Mouse (Mus musculus) splenic B cell, adult 2 months (primary cell): ENCODE data around the gene Gm13271.
"Not testable (repeated sequence)": the region's sequence is repeated elsewhere in the genome, so short reads cannot be mapped to it uniquely, and the experiment has no call there.

Source experiments
- DNase-seq: peaks from one replicate; pipeline ENCODE4 v3.0.0-alpha.2; 2011; ENCODE audit warnings: low read depth, low spot score
- H3K27me3 ChIP-seq: 2 replicates; pipeline ENCODE4 v1.6.1; 2012; ENCODE audit warnings: mild to moderate bottlenecking, low read length, moderate library complexity, mixed read lengths; ENCODE audit not compliant: control insufficient read depth, poor library complexity, insufficient read depth, severe bottlenecking
- H3K36me3 ChIP-seq: 2 replicates; pipeline ENCODE4 v1.6.1; 2012; ENCODE audit warnings: mild to moderate bottlenecking, low read length, moderate library complexity, mixed read lengths; ENCODE audit not compliant: control insufficient read depth, poor library complexity, insufficient read depth, severe bottlenecking

Gm13271 gene

GRCm38 (mm10) chr4:88781831-88782230, 27.2 kb downstream of the Gm13271 start, which contains the start of gene Ifnz:
TSS of gene Ifnz (plus strand) at chr4:88782131.
- not testable (repeated sequence) for H3K27me3 ChIP-seq, DNase-seq, H3K36me3 ChIP-seq

GRCm38 (mm10) chr4:88782335-88782734, 27.7 kb downstream of the Gm13271 start:
- DNase-seq, H3K27me3 ChIP-seq, H3K36me3 ChIP-seq: not testable (repeated sequence)

- H3K36me3 ChIP-seq, H3K27me3 ChIP-seq, DNase-seq: not testable (repeated sequence)
These were observed 30.7 kb downstream of the Gm13271 start, which contains the start of gene Gm13276 for GRCm38 (mm10) chr4:88785409-88785808. TSS of gene Gm13276 (plus strand) at chr4:88785709.

GRCm38 (mm10) chr4:88788402-88788801, 33.7 kb downstream of the Gm13271 start, which contains the start of gene Gm13277:
TSS of gene Gm13277 (plus strand) at chr4:88788632.
- not testable (repeated sequence) for H3K36me3 ChIP-seq, DNase-seq, H3K27me3 ChIP-seq

- not testable (repeated sequence) for H3K27me3 ChIP-seq, DNase-seq
These were observed 36.6 kb downstream of the Gm13271 start, which contains the start of gene Gm13278 for GRCm38 (mm10) chr4:88791250-88791649. TSS of gene Gm13278 (plus strand) at chr4:88791550.

GRCm38 (mm10) chr4:88793936-88794675, 39.4 kb downstream of the Gm13271 start, which contains the start of gene Gm13275:
TSS of gene Gm13275 (plus strand) at chr4:88794487.
- DNase-seq, H3K36me3 ChIP-seq, H3K27me3 ChIP-seq: not testable (repeated sequence)

More at GRCm38 (mm10) chr4:88791250-88791649, 36.6 kb downstream of the Gm13271 start, which contains the start of gene Gm13278:
- H3K36me3 ChIP-seq = not testable (repeated sequence)

- H3K36me3 ChIP-seq, DNase-seq: not testable (repeated sequence)
These were observed 42.4 kb downstream of the Gm13271 start, which contains the start of gene Gm13279 for GRCm38 (mm10) chr4:88797097-88797496. TSS of gene Gm13279 (plus strand) at chr4:88797397.

GRCm38 (mm10) chr4:88799365-88799764, 44.7 kb downstream of the Gm13271 start, which contains the start of gene Gm13285:
TSS of gene Gm13285 (plus strand) at chr4:88799665.
- H3K36me3 ChIP-seq, DNase-seq, H3K27me3 ChIP-seq: not testable (repeated sequence)

More at GRCm38 (mm10) chr4:88797097-88797496, 42.4 kb downstream of the Gm13271 start, which contains the start of gene Gm13279:
- not testable (repeated sequence) for H3K27me3 ChIP-seq

- not testable (repeated sequence) for DNase-seq, H3K36me3 ChIP-seq, H3K27me3 ChIP-seq
These were observed 48.3 kb downstream of the Gm13271 start, which contains the start of gene Gm13287 for GRCm38 (mm10) chr4:88802954-88803353. TSS of gene Gm13287 (plus strand) at chr4:88803254.
